Mouse (Mus musculus) embryonic fibroblast, embryonic 13.5 days (primary cell): ENCODE results near the gene Abcg4.

Experiments
- CTCF ChIP-seq: IDR thresholded peaks from 2 replicates; pipeline ENCODE4 v1.5.1; 2011; ENCODE audit warnings: mild to moderate bottlenecking, control low read depth, low read length, moderate library complexity, borderline replicate concordance; ENCODE audit not compliant: insufficient read depth
- POLR2A ChIP-seq: IDR thresholded peaks from 2 replicates; pipeline ENCODE4 v1.6.1; 2011; ENCODE audit warnings: low read depth, mild to moderate bottlenecking, control low read depth, low read length, moderate library complexity

- TF ChIP-seq CTCF (no peak), POLR2A (no peak)
These were observed 29.0 kb upstream of the Abcg4 start for GRCm38 (mm10) chr9:44317452-44317851.
